Mouse (Mus musculus): ENCODE results near the gene Bfsp1. TPM values are rescaled to one million over a fixed set of nuclear protein-coding genes. Genes with fewer than 3 reads are reported as not detected.

Gene Bfsp1
- 1 to 10 TPM; 1.9 to 2.1 TPM for total RNA-seq (2021)
- long read RNA-seq, experiment 1, partial matches to known transcripts: 1 of 3 reads
- long read RNA-seq, experiment 1, other reads (novel, unspliced or antisense): 1 of 3 reads
- long read RNA-seq, experiment 2, partial matches to known transcripts: 1 of 3 reads
- long read RNA-seq, experiment 2, other reads (novel, unspliced or antisense): 0 of 3 reads

GRCm38 (mm10) chr2:143862484-143863231 is at the start of gene Bfsp1:
Gene Bfsp1, minus strand, starts transcription at chr2:143863173.
- DNase-seq (ENCODE audit: low spot score in 2 of 2): peak; percentile 14 to 26

GRCm38 (mm10) chr2:143912199-143912598 is 49.2 kb upstream of the Bfsp1 start:
- DNase-seq (ENCODE audit: low spot score in 2 of 2): no peak

- no peak for DNase-seq (ENCODE audit: low spot score in 2 of 2)
These were observed 46.3 kb upstream of the Bfsp1 start for GRCm38 (mm10) chr2:143909230-143909629.

- DNase-seq (ENCODE audit: low spot score in 2 of 2): no peak
These were observed 41.9 kb upstream of the Bfsp1 start for GRCm38 (mm10) chr2:143904896-143905295.

- no peak for DNase-seq (ENCODE audit: low spot score in 2 of 2)
These were observed 40.5 kb upstream of the Bfsp1 start for GRCm38 (mm10) chr2:143903376-143904045.

- DNase-seq (ENCODE audit: low spot score in 2 of 2): no peak
These were observed 37.9 kb upstream of the Bfsp1 start for GRCm38 (mm10) chr2:143900821-143901351.

GRCm38 (mm10) chr2:143899470-143900220 is 36.7 kb upstream of the Bfsp1 start:
- DNase-seq (ENCODE audit: low spot score in 2 of 2): no peak

GRCm38 (mm10) chr2:143891302-143892048 is 28.5 kb upstream of the Bfsp1 start:
- no peak for DNase-seq (ENCODE audit: low spot score in 2 of 2)

- no peak for DNase-seq (ENCODE audit: low spot score in 2 of 2)
These were observed 27.0 kb upstream of the Bfsp1 start for GRCm38 (mm10) chr2:143889860-143890433.

- DNase-seq (ENCODE audit: low spot score in 2 of 2): no peak
These were observed 26.3 kb upstream of the Bfsp1 start for GRCm38 (mm10) chr2:143889131-143889859.

- DNase-seq (ENCODE audit: low spot score in 2 of 2): no peak
These were observed 19.8 kb upstream of the Bfsp1 start for GRCm38 (mm10) chr2:143882606-143883288.

GRCm38 (mm10) chr2:143882002-143882401 is 19.0 kb upstream of the Bfsp1 start:
- DNase-seq (ENCODE audit: low spot score in 2 of 2): no peak

GRCm38 (mm10) chr2:143879311-143879710 is 16.3 kb upstream of the Bfsp1 start:
- DNase-seq (ENCODE audit: low spot score in 2 of 2): no peak

GRCm38 (mm10) chr2:143876929-143877632 is 14.1 kb upstream of the Bfsp1 start:
- DNase-seq (ENCODE audit: low spot score in 2 of 2): no peak

GRCm38 (mm10) chr2:143876026-143876425 is 13.1 kb upstream of the Bfsp1 start:
- DNase-seq (ENCODE audit: low spot score in 2 of 2): no peak

GRCm38 (mm10) chr2:143870936-143871688 is 8.1 kb upstream of the Bfsp1 start:
- DNase-seq (ENCODE audit: low spot score in 2 of 2): no peak

- DNase-seq (ENCODE audit: low spot score in 2 of 2): peak in 1 of 2 experiments; percentile 61
These were observed 4.4 kb upstream of the Bfsp1 start for GRCm38 (mm10) chr2:143867326-143867725.
